Mouse (Mus musculus): Measurements from ENCODE around the gene Barhl1. TPM values are rescaled to one million over a fixed set of nuclear protein-coding genes. Genes with fewer than 3 reads are reported as not detected.

Barhl1 gene
- total RNA-seq, 2 experiments from 2014 or later = 0.17 TPM; not detected in 1

GRCm38 (mm10) chr2:28912039-28912700, 4.3 kb downstream of the Barhl1 start:
- no peak for ATAC-seq (replicated peaks; ENCODE audit: low FRiP score, poor library complexity, severe bottlenecking)

GRCm38 (mm10) chr2:28911331-28912038, 5.0 kb downstream of the Barhl1 start:
- no peak for ATAC-seq (replicated peaks; ENCODE audit: low FRiP score, poor library complexity, severe bottlenecking)

GRCm38 (mm10) chr2:28910877-28911276, 5.6 kb downstream of the Barhl1 start:
- no peak for ATAC-seq (replicated peaks; ENCODE audit: low FRiP score, poor library complexity, severe bottlenecking)

- ATAC-seq (replicated peaks; ENCODE audit: low FRiP score, poor library complexity, severe bottlenecking) = no peak
These were observed 6.4 kb downstream of the Barhl1 start for GRCm38 (mm10) chr2:28909818-28910710.

GRCm38 (mm10) chr2:28909186-28909817, 7.2 kb downstream of the Barhl1 start:
- no peak for ATAC-seq (replicated peaks; ENCODE audit: low FRiP score, poor library complexity, severe bottlenecking)

GRCm38 (mm10) chr2:28908389-28909153, 7.9 kb downstream of the Barhl1 start:
- no peak for ATAC-seq (replicated peaks; ENCODE audit: low FRiP score, poor library complexity, severe bottlenecking)

GRCm38 (mm10) chr2:28907691-28908388, 8.6 kb downstream of the Barhl1 start:
- no peak for ATAC-seq (replicated peaks; ENCODE audit: low FRiP score, poor library complexity, severe bottlenecking)

- no peak for ATAC-seq (replicated peaks; ENCODE audit: low FRiP score, poor library complexity, severe bottlenecking)
These were observed 10.9 kb downstream of the Barhl1 start for GRCm38 (mm10) chr2:28905561-28905960.

- ATAC-seq (replicated peaks; ENCODE audit: low FRiP score, poor library complexity, severe bottlenecking) = no peak
These were observed 11.7 kb downstream of the Barhl1 start for GRCm38 (mm10) chr2:28904786-28905185.

- no peak for ATAC-seq (replicated peaks; ENCODE audit: low FRiP score, poor library complexity, severe bottlenecking)
These were observed 12.6 kb downstream of the Barhl1 start for GRCm38 (mm10) chr2:28903871-28904270.

- no peak for ATAC-seq (replicated peaks; ENCODE audit: low FRiP score, poor library complexity, severe bottlenecking)
These were observed 14.2 kb downstream of the Barhl1 start for GRCm38 (mm10) chr2:28902291-28902690.

GRCm38 (mm10) chr2:28897340-28897899, 19.0 kb downstream of the Barhl1 start:
- no peak for ATAC-seq (replicated peaks; ENCODE audit: low FRiP score, poor library complexity, severe bottlenecking)

GRCm38 (mm10) chr2:28895876-28896275, 20.6 kb downstream of the Barhl1 start:
- ATAC-seq (replicated peaks; ENCODE audit: low FRiP score, poor library complexity, severe bottlenecking) = no peak

- no peak for ATAC-seq (replicated peaks; ENCODE audit: low FRiP score, poor library complexity, severe bottlenecking)
These were observed 22.9 kb downstream of the Barhl1 start for GRCm38 (mm10) chr2:28893526-28893925.

- no peak for ATAC-seq (replicated peaks; ENCODE audit: low FRiP score, poor library complexity, severe bottlenecking)
These were observed 23.7 kb downstream of the Barhl1 start for GRCm38 (mm10) chr2:28892796-28893195.

- no peak for ATAC-seq (replicated peaks; ENCODE audit: low FRiP score, poor library complexity, severe bottlenecking)
These were observed 31.6 kb downstream of the Barhl1 start for GRCm38 (mm10) chr2:28884914-28885313.

GRCm38 (mm10) chr2:28882826-28883485, 33.5 kb downstream of the Barhl1 start:
- no peak for ATAC-seq (replicated peaks; ENCODE audit: low FRiP score, poor library complexity, severe bottlenecking)

- ATAC-seq (replicated peaks; ENCODE audit: low FRiP score, poor library complexity, severe bottlenecking) = no peak
These were observed 34.4 kb downstream of the Barhl1 start for GRCm38 (mm10) chr2:28882047-28882446.
